Mouse (Mus musculus): ENCODE measurements around the gene Xpnpep2.

The Xpnpep2 gene

DNA sequence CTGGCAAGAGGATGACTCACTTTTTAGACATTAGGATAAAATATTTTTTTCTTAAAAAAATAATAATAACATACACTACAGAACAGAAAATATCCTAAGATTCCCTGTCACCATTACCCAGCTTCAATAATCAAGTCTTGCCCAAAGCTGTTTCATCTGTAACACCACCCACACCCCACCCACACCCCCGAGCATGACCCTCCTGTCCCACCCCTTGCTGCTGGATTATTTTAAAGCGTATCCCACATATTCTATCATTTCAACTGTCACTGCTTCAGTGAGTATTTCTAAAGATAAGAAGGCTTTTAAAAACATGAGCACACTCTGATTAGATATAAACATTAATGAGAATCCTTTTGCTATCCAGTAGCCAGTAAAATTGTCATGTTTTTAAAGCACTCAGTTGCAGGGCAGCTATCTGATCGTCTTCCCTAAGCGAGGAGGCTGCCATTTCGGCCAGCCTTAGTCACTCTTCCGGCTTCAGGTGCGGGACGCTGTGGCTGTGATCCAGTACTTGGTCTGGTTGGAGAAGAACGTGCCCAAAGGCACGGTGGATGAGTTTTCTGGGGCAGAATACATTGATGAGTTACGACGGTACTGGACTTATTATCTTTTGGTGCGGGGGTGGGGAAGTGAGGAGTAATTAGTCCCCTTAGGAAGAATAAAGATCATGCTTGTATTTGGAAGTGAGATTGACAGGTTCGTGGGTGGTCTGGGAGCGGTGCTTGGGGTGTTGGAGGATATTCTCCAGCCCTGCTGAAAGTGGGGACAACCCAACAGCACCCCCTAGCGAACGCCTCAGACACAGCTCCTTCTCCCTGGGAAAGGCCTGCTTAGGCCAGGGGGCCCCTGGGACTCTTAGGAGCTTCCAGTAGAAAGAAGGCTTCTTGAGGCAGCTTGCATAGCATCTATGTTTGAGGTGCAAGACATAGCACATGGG, 15.9 kb downstream of the Xpnpep2 start:
- DNase-seq (ENCODE audit: low read depth, low spot score), result peak; percentile 18

DNA sequence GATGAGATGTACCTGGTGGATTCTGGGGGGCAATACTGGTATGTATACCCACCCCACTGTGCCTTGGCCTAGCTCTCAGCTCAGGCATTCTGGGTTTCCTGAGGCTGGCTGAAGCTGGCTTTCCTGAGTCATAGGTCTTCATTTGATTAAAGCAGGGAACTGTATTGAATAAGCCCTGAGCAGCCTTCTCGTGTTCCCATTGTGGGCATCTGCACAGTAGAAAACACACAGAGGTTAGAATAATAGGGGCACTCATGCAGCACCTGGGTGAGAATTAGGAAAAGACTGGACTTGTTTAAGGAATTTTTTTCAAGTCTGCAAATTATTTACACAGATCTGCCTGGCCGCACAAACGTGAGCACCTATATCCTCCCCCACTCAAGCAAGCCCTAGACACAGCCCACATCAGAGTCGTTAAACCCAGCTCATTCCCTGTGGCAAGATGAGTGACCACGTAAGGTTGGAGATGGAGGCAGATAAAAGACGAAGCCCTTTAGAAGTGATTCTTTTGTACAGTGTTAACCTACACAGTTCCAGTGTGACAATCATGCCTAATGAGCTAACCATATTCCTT, 18.5 kb downstream of the Xpnpep2 start:
- DNase-seq (ENCODE audit: low read depth, low spot score), result no peak

DNA sequence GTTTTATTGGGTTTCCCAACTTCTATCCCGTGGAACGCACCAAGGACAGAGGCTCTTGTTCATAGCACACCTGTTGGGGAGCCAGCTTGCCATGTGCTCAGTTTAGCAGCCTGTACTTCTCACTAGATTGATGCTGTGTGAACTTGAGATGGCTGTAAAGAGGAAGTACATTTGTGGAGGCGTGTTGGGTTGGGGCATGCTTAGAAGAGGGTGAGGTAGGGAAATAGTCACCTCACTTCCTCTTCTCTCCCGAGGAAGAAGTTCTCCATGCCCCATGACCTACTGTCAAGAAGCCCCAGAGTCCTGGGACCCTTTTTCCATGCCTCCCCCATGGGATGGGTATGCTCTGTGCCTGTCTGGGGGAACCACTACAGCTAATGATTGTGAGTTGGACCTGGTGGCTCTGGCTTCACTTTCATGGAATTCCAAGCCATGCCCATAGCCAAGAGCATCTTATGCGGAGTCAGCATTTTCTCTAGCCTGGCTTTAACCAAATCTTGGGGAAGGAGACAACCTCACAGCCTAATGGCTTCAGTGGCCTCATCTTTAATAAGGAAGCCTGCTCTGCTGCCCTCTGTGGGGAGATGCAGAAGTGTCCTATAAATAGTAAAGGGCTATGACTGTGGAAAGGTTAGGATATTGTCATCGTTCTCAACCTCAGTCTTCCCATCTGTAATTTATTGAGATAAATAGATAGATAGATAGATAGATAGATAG, 19.1 kb downstream of the Xpnpep2 start:
- no peak for DNase-seq (ENCODE audit: low read depth, low spot score)

DNA sequence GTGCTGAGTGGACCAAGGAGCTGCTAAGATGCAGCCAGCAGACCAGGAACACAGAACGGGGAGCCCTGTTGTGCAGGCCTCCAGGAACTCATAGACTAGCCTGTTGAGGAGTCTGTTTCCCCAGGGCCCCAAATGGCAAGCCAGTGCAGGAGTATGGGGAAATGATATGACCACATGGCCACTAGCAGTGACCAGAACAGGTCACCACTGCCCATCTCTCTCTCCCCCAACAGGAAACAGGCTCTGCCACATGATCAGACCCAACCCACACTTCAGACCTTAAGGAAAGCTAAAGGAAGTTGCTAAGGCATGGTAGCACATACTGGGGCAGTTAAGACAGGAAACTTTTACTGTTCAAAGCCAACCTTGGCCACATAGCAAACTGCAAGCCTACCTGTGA, 20.6 kb downstream of the Xpnpep2 start:
- DNase-seq (ENCODE audit: low read depth, low spot score), result no peak

DNA sequence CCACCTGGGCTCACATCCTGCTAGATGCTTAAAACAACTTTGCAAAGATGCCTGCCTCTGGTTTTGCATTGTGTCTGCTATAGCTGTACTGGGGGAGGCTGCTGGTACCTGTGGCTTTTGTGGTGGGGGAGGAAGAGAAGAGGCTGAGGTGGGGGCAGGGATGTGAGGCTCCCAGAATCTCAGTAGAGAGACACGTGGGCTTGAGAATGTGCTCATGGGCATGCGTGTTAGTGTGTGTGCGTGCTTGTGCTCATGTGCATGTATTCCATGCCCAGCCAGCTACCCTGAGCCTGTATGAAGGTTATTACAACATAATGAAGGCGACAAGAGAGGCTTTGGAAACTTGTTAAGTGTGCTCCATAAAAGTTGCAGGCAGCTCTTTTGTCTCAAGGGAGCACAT, 28.4 kb downstream of the Xpnpep2 start:
- DNase-seq (ENCODE audit: low read depth, low spot score), result no peak

DNA sequence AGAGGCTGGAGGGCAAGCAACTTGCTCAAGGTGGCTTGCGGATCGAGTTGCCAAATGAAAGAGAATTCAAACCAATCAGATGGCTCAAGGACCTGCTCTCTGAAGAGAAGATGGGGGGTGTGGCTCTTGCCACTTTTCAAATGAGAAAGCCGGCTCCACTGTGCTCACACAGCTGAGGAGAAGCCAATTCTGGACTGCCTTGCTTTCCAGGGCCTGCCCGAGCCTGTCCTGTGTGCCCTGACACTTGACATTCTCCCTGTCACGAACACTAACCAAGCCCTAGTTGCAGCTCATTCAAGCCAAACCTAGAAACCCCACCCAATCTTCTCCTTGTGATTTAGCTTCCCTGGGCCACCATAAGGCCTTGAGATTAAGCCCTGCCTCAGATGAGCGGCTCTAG, 29.5 kb downstream of the Xpnpep2 start:
- no peak for DNase-seq (ENCODE audit: low read depth, low spot score)

DNA sequence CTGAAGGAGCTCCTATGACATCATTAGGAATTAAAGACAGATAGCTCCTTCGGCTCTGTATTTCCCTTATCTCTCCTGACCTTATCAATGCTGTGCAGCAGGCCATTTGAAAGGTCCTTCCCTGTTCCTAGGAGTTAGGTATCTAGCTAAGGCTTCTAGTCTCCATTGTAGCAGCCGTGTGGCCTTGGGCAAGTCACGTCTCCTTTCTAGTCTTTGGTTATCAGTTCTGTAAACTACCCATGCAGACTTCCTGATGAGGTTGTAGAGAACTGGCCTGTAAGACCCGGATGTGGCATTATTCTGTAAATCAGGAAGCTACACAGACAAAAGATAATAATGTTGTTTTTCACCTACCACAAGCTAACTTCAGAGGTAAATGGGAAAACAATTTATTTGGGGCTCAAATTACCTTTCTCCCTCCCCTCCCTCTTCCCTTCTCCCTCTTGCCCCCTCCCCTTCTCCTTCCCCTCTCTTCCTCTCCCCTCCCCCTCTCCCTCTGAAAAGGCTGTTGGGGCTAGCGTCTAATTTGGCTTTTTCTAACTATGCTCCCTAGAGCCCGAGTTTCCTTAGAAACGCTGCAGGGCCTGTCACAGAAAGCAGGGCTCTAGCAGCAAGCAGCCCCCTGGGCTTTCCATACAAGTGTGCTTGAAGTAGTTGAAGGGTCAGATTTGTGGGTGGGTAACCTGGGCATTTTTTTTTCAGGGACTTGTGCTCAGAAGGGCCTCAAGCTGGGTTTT, 30.2 kb downstream of the Xpnpep2 start:
- no peak for DNase-seq (ENCODE audit: low read depth, low spot score)

DNA sequence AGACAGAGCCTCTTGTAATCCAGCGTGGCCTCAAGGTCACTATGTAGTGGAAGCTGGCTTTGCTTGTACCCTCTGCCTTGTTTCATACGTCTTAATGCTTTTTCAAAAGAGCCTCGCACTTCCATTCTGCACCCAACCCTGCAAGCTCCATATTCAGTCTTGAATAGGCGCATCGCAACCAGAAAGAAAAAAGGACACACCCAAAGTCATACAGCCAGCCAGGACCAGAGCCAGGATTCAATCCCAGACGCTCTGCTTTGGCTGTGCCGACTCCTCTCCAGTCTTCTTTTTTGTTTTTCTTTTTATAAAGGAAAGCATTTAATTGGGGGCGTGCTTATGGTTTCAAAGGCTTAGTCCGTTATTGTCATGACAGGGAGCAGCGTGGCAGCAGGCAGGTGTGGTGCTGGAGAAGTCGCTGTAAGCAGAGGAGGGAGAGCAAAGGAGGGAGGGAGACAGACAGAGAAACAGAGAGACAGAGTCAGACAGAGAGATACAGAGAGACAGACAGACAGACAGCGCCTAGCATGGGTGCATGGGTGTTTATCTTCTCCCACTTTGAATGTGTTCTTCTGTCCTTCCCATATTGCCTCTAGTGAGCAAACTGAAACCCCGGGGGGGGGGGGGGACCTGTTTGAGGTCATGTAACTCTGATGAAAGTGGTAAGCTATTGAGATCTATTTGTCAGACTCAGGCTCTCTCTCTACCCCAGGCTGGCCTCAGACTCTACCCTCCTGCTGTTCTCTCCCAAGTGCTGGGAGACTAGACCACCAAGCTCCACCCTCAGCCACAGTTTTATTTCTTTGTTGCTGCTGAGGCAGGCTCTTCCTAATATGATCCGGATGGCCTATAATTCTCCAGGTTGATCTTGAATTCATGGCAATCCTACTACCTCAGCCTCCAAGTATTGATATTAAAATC, 31.1 kb downstream of the Xpnpep2 start:
- DNase-seq (ENCODE audit: low read depth, low spot score), result no peak

DNA sequence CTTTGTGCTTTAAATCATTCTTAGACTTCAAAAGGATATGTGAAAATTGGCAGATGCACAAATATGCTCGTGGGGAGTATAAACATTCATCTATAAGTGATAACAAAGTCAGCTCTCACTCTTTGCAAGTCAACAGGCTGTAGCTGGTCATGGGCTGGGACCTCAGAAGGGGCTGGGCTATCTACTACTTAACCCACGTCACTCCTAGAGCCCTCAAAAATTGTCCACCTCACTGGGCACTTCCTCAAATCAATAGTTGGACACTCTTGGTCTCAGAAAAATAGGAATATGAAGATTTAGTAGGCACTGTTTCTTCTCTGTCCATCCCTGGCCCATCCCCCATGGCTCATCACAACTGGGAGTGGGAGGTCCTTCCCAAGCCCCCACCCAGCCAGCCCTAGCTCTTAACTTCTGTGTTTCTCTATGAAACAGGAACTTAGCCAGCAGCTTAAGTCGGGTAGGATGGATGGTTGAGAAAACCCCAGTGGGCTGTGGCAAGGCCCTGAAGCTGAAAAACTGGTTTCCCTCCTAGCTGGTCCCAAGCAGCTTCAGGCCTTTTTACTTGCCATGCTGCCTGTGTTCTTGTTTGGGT, 31.9 kb downstream of the Xpnpep2 start:
- no peak for DNase-seq (ENCODE audit: low read depth, low spot score)

DNA sequence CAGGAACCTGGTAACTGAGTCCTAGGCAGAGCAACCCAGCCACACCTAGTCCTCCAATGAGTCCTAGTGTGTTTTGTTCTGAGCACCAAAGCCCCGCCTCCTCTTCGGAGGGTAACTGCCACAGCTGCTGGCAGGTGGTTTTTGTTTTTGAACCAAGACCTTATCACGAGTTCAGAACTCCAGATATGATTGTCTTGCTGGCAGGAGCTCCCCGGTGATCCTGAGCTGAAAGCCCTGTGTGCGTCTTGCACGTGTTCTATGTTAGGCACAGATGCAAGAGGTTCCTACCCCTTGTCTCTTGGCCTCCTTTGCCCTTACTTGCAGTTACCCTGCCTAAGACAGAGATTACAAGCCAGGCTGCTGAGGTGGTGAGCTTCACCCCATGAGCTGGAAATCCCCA, 33.0 kb downstream of the Xpnpep2 start:
- no peak for DNase-seq (ENCODE audit: low read depth, low spot score)

DNA sequence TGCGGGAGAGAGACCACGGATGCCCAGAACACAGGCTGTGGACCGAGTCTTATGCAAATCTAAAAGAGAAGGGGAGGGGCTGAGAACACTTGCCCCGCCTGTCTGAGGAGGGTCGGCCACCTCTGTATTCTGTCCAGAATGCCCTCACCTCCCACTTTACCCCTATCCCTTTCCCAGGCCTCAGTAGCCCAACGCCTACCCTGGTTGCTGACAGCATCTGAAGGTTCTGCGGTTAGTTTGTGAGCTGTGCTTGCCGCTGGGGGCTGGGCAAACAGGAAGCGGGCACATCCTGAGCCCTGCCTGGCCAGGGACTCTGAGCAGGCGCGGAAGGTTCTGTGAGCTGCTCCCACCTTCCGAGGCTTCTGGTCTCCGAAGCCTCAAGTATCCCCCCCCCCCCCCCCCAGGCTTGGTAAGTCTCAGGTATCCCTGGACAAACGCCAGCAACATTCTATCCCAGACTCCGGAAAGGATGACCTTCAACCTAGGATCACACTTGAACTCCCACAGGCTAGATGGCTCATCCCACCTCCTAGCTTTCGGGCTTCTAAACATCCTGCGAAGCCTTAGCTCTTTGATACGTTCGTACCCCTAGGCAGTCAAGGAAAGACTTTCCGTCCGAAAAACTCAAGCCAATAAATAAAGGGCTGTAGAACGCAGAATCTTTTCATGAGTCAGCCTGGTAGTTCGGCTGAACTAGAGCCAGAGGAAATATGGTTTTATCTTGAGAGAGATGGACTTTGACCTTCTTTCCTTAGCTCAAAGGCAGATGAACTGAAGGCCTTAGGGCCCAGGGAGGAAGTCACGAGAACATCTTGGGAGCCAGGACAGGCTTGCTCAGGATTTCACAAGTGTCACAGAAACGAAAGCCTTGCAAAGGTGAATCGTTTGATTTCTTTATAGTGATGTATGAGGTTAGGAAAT, 35.1 kb downstream of the Xpnpep2 start:
- no peak for DNase-seq (ENCODE audit: low read depth, low spot score)

DNA sequence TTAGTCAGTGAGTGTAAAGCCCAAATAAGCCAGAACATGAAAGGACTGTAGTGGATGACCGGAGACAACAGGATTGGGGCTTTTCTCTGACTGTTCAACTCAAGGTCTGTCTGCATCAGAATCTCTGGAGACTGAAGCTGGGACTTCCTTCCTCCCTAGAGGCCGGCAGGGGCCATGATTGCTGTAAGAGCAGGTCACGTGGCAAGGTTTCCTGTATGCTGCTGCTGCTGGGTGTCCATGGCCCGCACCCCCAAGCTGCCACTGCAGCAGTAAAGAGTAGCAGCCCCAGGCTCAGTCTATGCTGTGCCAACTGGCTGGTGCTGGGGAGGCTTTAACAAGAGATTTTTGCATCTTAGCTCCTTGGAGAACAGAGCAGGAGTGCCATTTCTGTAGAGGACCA, 37.7 kb downstream of the Xpnpep2 start, which contains the start of gene Sash3:
Sash3 (plus strand) TSS at position 175 of the 400 bp plus-strand sequence.
- no peak for DNase-seq (ENCODE audit: low read depth, low spot score)

DNA sequence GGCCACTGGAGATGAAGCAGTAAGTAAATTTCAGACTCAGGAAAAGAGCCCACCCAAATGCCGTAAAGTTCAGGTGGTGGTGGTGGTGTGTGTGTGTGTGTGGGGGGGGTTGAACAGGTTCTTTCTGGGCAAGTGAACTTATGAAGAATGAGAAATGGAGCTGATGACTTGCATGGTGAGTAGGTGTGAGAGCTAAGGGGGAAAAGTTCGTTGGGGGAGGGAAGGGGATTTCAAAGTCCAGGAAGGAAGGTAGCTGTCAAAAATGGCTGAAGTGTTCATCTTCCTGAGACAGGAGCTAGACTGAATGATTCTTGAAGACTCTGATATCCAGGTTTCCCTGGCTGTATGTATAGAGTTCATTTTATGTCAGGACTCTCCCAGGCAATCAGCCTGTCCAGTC, 38.7 kb downstream of the Xpnpep2 start:
- no peak for DNase-seq (ENCODE audit: low read depth, low spot score)

DNA sequence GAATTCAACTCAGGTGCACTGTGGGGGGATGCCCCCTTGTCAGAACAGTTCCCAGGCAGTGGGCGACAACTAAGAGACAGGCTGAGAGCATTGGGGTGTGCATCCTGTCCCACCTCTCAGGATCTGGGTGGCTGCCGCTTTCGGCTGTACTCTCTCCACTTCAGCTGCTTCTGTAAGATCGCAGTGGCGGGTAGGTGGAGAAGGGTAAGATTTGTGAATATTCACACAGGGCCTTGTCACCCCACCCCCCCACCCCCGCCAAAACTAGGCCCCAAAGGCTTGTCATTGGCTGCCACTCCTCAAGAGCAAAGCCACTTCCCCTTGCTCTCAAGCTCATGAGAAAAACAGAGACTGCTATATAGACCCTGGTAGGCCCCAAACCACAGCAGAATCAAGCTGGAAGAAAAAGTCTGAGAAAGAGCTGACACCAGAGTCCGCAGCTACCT, 39.2 kb downstream of the Xpnpep2 start:
- no peak for DNase-seq (ENCODE audit: low read depth, low spot score)

DNA sequence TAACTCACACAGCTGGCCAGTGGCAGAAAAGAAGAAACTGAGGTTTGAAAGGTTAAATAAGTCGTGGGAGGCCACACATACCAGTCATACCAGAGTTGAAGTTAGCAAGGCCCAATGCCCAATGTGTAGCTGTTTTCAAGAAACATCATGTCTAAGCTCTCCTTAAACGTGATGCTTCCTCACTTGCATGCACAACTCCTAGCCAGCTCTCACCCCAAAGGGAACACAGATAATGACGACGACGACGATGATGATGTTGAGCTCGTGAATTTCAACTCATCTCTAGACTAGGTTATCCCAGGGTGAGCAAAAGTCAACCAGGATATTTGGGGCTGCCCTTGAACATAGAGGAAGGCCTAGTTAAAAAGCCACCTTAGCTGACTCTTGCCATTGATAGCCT, 43.6 kb downstream of the Xpnpep2 start:
- no peak for DNase-seq (ENCODE audit: low read depth, low spot score)

DNA sequence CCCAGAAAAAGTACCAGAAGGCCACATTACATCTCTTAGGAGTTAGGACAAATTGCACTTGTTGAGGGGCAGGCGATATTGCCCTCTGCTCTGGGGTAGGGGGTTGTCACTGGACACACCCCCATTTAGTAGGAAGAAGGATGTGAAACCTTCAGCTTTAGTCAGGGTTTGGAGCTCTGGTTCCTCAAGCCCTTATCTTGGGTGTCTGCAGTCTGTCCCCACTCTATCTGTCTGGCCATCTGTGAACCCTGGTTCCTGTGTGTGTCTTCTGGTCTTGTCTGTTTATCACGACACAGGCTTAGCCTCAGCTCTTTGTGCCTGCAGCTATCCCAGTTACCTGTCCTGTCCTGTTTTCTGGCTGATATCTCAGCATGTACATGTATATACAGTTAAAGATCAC, 44.9 kb downstream of the Xpnpep2 start:
- DNase-seq (ENCODE audit: low read depth, low spot score), result no peak

DNA sequence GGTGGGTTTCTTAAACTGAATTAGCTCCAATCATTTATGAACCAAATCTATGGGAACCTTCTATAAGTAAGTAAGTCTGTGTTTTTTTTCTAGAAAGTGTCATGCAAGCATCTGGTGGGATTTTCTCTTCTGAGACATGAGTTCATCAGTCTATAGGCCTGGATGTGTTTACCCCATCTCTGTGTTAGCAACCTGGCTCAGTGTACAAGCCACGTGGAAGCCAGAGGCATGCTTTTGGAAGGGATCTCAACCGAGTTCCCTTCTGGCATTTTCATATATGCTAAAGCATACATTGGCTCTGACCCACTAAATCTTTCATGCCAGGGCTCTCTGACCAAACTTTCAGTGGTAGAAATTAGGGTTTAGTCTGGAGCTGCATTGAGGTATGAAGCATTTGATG, 45.4 kb downstream of the Xpnpep2 start:
- no peak for DNase-seq (ENCODE audit: low read depth, low spot score)

DNA sequence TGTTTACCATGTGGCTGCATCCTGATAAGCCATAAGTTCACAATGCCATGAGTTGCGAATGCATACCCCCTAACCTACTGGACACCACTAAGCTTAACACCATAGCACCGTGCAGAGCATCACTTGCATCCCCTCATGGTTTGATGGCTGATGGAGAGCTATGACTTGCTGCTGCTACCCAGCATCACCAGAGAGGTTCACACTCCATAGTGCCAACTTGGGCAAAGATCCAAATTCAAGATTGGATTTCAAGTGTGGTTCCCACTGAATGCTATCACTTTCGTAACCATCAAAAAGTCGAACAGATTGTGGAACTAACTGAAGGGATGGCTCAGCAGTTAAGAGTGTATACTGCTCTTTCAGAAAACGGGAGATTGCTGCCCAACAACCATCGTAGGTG, 47.0 kb downstream of the Xpnpep2 start:
- DNase-seq (ENCODE audit: low read depth, low spot score), result no peak

DNA sequence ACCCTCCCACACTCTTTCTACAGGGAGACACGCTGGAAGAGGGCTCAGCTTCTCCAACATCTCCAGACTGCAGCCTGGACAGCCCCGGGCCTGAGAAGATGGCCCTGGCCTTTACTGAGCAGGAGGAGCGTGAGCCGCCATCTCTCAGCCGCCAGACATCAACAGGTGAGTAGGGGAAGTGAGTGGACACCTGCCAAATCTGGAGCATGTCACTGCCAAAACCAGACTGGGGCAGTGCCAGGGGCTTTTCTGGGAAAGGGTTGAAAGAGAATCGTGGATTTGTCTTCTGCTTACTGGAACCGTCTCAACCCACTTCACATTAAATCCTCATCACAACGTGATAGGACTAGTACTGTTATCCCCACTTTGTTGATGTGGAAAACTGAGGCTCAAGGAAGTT, 48.9 kb downstream of the Xpnpep2 start:
- no peak for DNase-seq (ENCODE audit: low read depth, low spot score)
